Mouse (Mus musculus) midbrain, embryonic 14.5 days (tissue): ENCODE measurements around the gene Gm49450. TPM values are rescaled to one million over a fixed set of nuclear protein-coding genes. Genes with fewer than 3 reads are reported as not detected.

Source experiments
- ATAC-seq: fragments of 200-750 bp; cut with Nextera tagmentation; 2 replicates; pipeline ENCODE4 v1.8.0; 2017; ENCODE audit warnings: moderate number of reproducible peaks, moderate library complexity; ENCODE audit not compliant: low FRiP score, low TSS enrichment
- DNase-seq: peaks from one replicate; pipeline ENCODE4 v3.0.0-alpha.2; 2015
- H3K27ac ChIP-seq: fragments of 300-500 bp; sonication (generic); replicated peaks from 2 replicates; pipeline ENCODE4 v1.5.1; 2014; ENCODE audit warnings: mild to moderate bottlenecking, low read depth, low read length, moderate library complexity
- H3K27me3 ChIP-seq: fragments of 300-500 bp; sonication (generic); 2 replicates; pipeline ENCODE4 v1.6.1; 2014; ENCODE audit warnings: low read length, control low read depth, mixed read lengths; ENCODE audit not compliant: control insufficient read depth, insufficient read depth
- H3K36me3 ChIP-seq: fragments of 300-500 bp; sonication (generic); 2 replicates; pipeline ENCODE4 v1.6.1; 2014; ENCODE audit warnings: low read length, control low read depth; ENCODE audit not compliant: control insufficient read depth, insufficient read depth
- H3K4me1 ChIP-seq: fragments of 300-500 bp; sonication (generic); 2 replicates; pipeline ENCODE4 v1.6.1; 2014; ENCODE audit warnings: mild to moderate bottlenecking, antibody characterized with exemption, low read length, control low read depth; ENCODE audit not compliant: control insufficient read depth, insufficient read depth
- H3K4me2 ChIP-seq: fragments of 300-500 bp; sonication (generic); 2 replicates; pipeline ENCODE4 v1.6.1; 2014; ENCODE audit warnings: mild to moderate bottlenecking, low read length, moderate library complexity
- H3K4me3 ChIP-seq: fragments of 300-500 bp; sonication (generic); replicated peaks from 2 replicates; pipeline ENCODE4 v1.5.1; 2014; ENCODE audit warnings: low read depth, low read length
- H3K9ac ChIP-seq: fragments of 300-500 bp; sonication (generic); replicated peaks from 2 replicates; pipeline ENCODE4 v1.6.1; 2014; ENCODE audit warnings: mild to moderate bottlenecking, low read length, moderate library complexity
- H3K9me3 ChIP-seq: fragments of 300-500 bp; sonication (generic); 2 replicates; pipeline ENCODE4 v1.6.1; 2016; ENCODE audit warnings: low read length, control low read depth, mixed read lengths; ENCODE audit not compliant: control insufficient read depth
- WGBS: fragments of 180-500 bp; shearing (Covaris S2); extraction: QIAGEN DNeasy Blood & Tissue Kit; methylation state at CpG from one replicate; pipeline ENCODE4 v1.1.7; 2014; 5-methylcytosine and 5-hydroxymethylcytosine counted together
- polyA plus RNA-seq: library from polyadenylated mRNA; unstranded; fragments of >200 nt; fragmentation: Nextera tagmentation; extraction: Ambion mirVana; gene quantifications from 2 replicates; pipeline ENCODE4 v1.2.1, GENCODE M21; 2014

Gm49450 gene
- polyA plus RNA-seq, 1 experiment from 2014 or later = not detected

GRCm38 (mm10) chr15:98968701-98969371 is 15.5 kb upstream of the Gm49450 start:
- Histone ChIP-seq H3K4me3 (peak overlapping the region; percentile 14; the same call in 1 of the 2 replicates), H3K27ac (peak overlapping the region; percentile 98), H3K27me3 (no peaks in the 10 kb centered on the region), H3K4me1 (peaks cover 42% of the 10 kb centered on the region), H3K36me3 (no peaks in the 10 kb centered on the region), H3K9me3 (peaks cover 2% of the 10 kb centered on the region; the same call in 1 of the 2 replicates), H3K9ac (peak overlapping the region; percentile 50), H3K4me2 (peak overlapping the region; percentile 61)
- ATAC-seq = peak; percentile 89
- WGBS = 1% methylated on average over 12 of the region's 12 CpGs
- DNase-seq = peak; percentile 95

GRCm38 (mm10) chr15:98959531-98959930 is 6.2 kb upstream of the Gm49450 start:
- no peak overlapping the region for H3K4me2 ChIP-seq
- H3K27ac ChIP-seq = no peak overlapping the region
- H3K9ac ChIP-seq = no peak overlapping the region
- ATAC-seq (no peak), DNase-seq (no peak)
- peaks cover 14% of the 10 kb centered on the region for H3K4me1 ChIP-seq
- no peaks in the 10 kb centered on the region for H3K36me3 ChIP-seq
- no peak overlapping the region for H3K4me3 ChIP-seq
- no peaks in the 10 kb centered on the region for H3K27me3 ChIP-seq
- H3K9me3 ChIP-seq = peaks cover 4% of the 10 kb centered on the region; the same call in 1 of the 2 replicates
- 83% methylated on average over 3 of the region's 3 CpGs for WGBS

- no peaks in the 10 kb centered on the region for H3K36me3 ChIP-seq
- peaks cover 14% of the 10 kb centered on the region for H3K4me1 ChIP-seq
- no peak overlapping the region for H3K9ac ChIP-seq
- no peak for ATAC-seq
- DNase-seq = no peak
- H3K4me3 ChIP-seq = no peak overlapping the region
- H3K27me3 ChIP-seq = no peaks in the 10 kb centered on the region
- H3K27ac ChIP-seq = no peak overlapping the region
- 90% methylated on average over 4 of the region's 4 CpGs for WGBS
- peaks cover 3% of the 10 kb centered on the region; the same call in 1 of the 2 replicates for H3K9me3 ChIP-seq
- H3K4me2 ChIP-seq = no peak overlapping the region
These were observed 5.6 kb upstream of the Gm49450 start for GRCm38 (mm10) chr15:98958901-98959420.

- no peak overlapping the region for H3K4me3 ChIP-seq
- H3K9me3 ChIP-seq = no peaks in the 10 kb centered on the region
- ATAC-seq (no peak), DNase-seq (no peak)
- no peak overlapping the region for H3K4me2 ChIP-seq
- H3K27ac ChIP-seq = no peak overlapping the region
- 92% methylated on average over 5 of the region's 5 CpGs for WGBS
- no peaks in the 10 kb centered on the region for H3K27me3 ChIP-seq
- peaks cover 14% of the 10 kb centered on the region for H3K4me1 ChIP-seq
- no peaks in the 10 kb centered on the region for H3K36me3 ChIP-seq
- H3K9ac ChIP-seq = no peak overlapping the region
These were observed 4.1 kb upstream of the Gm49450 start for GRCm38 (mm10) chr15:98957475-98957874.

- WGBS = 45% methylated on average over 4 of the region's 4 CpGs
- DNase-seq (peak; percentile 61), ATAC-seq (no peak)
- Histone ChIP-seq H3K27ac (peak overlapping the region; percentile 100), H3K4me2 (peak overlapping the region; percentile 91), H3K4me1 (peaks cover 14% of the 10 kb centered on the region), H3K9ac (peak overlapping the region; percentile 100), H3K36me3 (peaks cover 2% of the 10 kb centered on the region), H3K9me3 (no peaks in the 10 kb centered on the region), H3K27me3 (no peaks in the 10 kb centered on the region), H3K4me3 (peak overlapping the region; percentile 93; the same call in 1 of the 2 replicates)
These were observed 2.6 kb upstream of the Gm49450 start for GRCm38 (mm10) chr15:98956000-98956399.

GRCm38 (mm10) chr15:98955324-98955723 is 2.0 kb upstream of the Gm49450 start:
- H3K36me3 ChIP-seq = peaks cover 5% of the 10 kb centered on the region
- ATAC-seq (no peak), DNase-seq (peak; percentile 72)
- WGBS = 38% methylated on average over 4 of the region's 4 CpGs
- H3K9ac ChIP-seq = peak overlapping the region; percentile 100
- peak overlapping the region; percentile 100 for H3K27ac ChIP-seq
- H3K4me3 ChIP-seq = peak overlapping the region; percentile 93
- H3K9me3 ChIP-seq = no peaks in the 10 kb centered on the region
- peak overlapping the region; percentile 91 for H3K4me2 ChIP-seq
- H3K4me1 ChIP-seq = peaks cover 14% of the 10 kb centered on the region
- no peaks in the 10 kb centered on the region for H3K27me3 ChIP-seq

GRCm38 (mm10) chr15:98954425-98955253 is 1.3 kb upstream of the Gm49450 start:
- DNase-seq (peak; percentile 86), ATAC-seq (no peak)
- H3K27me3 ChIP-seq = no peaks in the 10 kb centered on the region
- peak overlapping the region; percentile 100 for H3K27ac ChIP-seq
- peak overlapping the region; percentile 100 for H3K9ac ChIP-seq
- peaks cover 7% of the 10 kb centered on the region for H3K36me3 ChIP-seq
- peaks cover 14% of the 10 kb centered on the region for H3K4me1 ChIP-seq
- H3K4me3 ChIP-seq = peak overlapping the region; percentile 93
- H3K4me2 ChIP-seq = peak overlapping the region; percentile 91
- no peaks in the 10 kb centered on the region for H3K9me3 ChIP-seq
- 1% methylated on average over 14 of the region's 14 CpGs for WGBS

GRCm38 (mm10) chr15:98952751-98953400 is 475 bp downstream of the Gm49450 start:
- Histone ChIP-seq H3K9ac (peak overlapping the region; percentile 100), H3K27me3 (no peaks in the 10 kb centered on the region), H3K9me3 (no peaks in the 10 kb centered on the region), H3K4me2 (peak overlapping the region; percentile 57; the same call in 1 of the 2 replicates), H3K27ac (peak overlapping the region; percentile 100), H3K4me3 (peak overlapping the region; percentile 93), H3K4me1 (peaks cover 20% of the 10 kb centered on the region), H3K36me3 (peaks cover 17% of the 10 kb centered on the region)
- under 1% methylated on average over 41 of the region's 41 CpGs for WGBS
- DNase-seq (peak; percentile 88), ATAC-seq (peak; percentile 58)
